Mouse (Mus musculus): ENCODE results near the gene Adra2a. TPM values are rescaled to one million over a fixed set of nuclear protein-coding genes. Genes with fewer than 3 reads are reported as not detected.

Gene Adra2a
- polyA plus RNA-seq, 1 experiment = 16.1 TPM

DNA sequence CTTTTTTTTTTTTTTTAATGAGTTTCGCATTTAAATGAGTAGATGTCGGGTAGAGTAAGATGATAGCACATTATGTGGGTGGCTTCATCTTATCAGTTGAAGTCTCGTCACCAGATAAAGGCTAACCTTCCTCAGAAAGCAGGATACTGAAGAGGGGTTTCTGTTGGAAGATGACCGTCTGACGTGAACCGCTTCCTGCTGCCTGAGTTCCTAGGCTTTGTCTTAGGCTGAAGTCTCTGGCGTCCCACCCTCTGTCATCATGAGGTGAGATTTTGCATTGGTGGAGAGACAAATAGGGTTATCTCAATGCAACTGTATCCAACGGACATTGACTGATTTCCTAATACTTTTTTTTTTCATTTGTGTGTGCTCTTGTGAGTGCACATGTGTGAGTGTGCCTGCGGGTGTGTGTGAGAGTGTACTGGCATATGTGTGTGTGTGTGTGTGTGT is 37.8 kb downstream of the Adra2a start:
- WGBS = 88% methylated on average over 9 of the region's 9 CpGs
- no peak for DNase-seq
- no peaks in the 10 kb centered on the region for H3K4me1 ChIP-seq (ENCODE audit: control insufficient read depth, insufficient read depth, low read length)
- no peak for TF ChIP-seq POLR2A (IDR thresholded peaks at IDR 0.05; ENCODE audit: borderline replicate concordance, insufficient read depth, low read length)
- TF ChIP-seq CTCF (IDR thresholded peaks at IDR 0.05; ENCODE audit: borderline replicate concordance, insufficient read depth, low read depth, low read length) = no peak
- no peaks in the 10 kb centered on the region for H3K27me3 ChIP-seq (ENCODE audit: control insufficient read depth, insufficient read depth, low read length)
- H3K4me3 ChIP-seq (replicated peaks; ENCODE audit: insufficient read depth, low read depth, low read length) = no peak overlapping the region
- no peak overlapping the region for H3K27ac ChIP-seq (ENCODE audit: insufficient read depth, low read length)

DNA sequence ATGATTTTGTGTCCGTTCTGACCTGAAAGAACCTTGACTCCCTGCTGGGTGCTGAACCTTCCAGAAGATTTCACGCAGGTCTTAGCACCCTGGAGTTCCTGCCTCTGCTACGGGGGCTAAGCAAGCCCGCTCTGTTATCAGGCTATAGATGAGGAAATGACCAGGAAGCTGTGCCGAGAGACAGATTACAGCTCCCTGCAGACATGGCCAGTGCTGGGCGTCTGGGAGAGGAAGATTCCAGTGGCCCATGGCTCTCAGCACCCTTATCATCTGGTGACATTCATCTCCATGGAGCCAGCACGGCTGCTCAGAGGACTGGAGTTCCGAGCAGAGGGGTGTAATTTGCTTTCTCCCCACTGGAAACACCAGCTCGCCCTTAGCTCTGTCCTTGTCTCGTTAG is 43.4 kb downstream of the Adra2a start:
- TF ChIP-seq POLR2A (IDR thresholded peaks at IDR 0.05; ENCODE audit: borderline replicate concordance, insufficient read depth, low read length) (no peak), CTCF (IDR thresholded peaks at IDR 0.05; ENCODE audit: borderline replicate concordance, insufficient read depth, low read depth, low read length) (no peak)
- Histone ChIP-seq H3K27me3 (ENCODE audit: control insufficient read depth, insufficient read depth, low read length) (no peaks in the 10 kb centered on the region), H3K27ac (ENCODE audit: insufficient read depth, low read length) (no peak overlapping the region), H3K4me1 (ENCODE audit: control insufficient read depth, insufficient read depth, low read length) (no peaks in the 10 kb centered on the region), H3K4me3 (replicated peaks; ENCODE audit: insufficient read depth, low read depth, low read length) (no peak overlapping the region)
- DNase-seq = no peak
- WGBS = 72% methylated on average over 10 of the region's 10 CpGs

DNA sequence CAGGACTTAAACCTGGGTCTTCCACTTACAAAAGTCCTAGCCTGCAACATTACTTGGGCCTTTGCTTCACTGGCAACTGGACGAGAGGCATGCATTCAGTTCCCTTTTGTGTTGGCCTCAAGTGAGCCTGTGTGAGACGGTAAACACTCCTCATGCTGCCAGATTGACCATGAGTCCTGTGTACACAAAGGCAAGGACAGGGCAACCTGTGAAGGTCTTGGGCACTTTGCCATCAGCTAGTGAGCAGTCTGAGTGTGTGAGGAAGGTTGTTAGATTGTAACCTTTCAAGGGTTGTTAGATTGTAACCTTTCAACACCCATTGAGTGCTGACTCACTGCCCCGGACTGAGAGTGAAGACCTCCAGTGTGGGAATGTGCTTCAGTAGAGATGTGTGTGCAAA is 49.6 kb downstream of the Adra2a start:
- TF ChIP-seq CTCF (IDR thresholded peaks at IDR 0.05; ENCODE audit: borderline replicate concordance, insufficient read depth, low read depth, low read length) = no peak
- H3K27ac ChIP-seq (ENCODE audit: insufficient read depth, low read length) = no peak overlapping the region
- H3K4me1 ChIP-seq (ENCODE audit: control insufficient read depth, insufficient read depth, low read length) = no peaks in the 10 kb centered on the region
- 82% methylated on average over 3 of the region's 3 CpGs for WGBS
- no peak for DNase-seq
- H3K4me3 ChIP-seq (replicated peaks; ENCODE audit: insufficient read depth, low read depth, low read length) = no peak overlapping the region
- no peaks in the 10 kb centered on the region; the same call in 1 of the 2 replicates for H3K27me3 ChIP-seq (ENCODE audit: control insufficient read depth, insufficient read depth, low read length)

DNA sequence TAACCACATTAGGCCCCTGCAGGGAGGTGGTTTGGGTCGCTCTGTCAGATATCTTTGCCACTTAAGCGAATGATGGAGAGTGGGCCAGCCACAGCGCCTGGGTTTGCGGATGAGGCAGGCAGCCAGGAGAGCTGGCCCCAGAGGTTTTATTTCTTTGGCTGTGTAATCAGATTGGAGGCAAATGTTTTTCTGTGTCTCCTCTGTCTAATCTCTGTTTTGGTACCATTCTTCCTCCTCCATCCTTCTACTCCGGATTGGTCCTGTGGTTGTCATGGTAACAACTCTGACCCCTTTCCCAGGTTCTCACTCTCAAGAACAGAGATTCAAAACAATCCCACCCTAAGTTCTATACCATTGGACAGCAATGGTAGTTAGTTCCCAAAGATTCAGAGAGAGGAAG is 51.8 kb downstream of the Adra2a start:
- DNase-seq = no peak
- no peak overlapping the region for H3K4me3 ChIP-seq (replicated peaks; ENCODE audit: insufficient read depth, low read depth, low read length)
- TF ChIP-seq POLR2A (IDR thresholded peaks at IDR 0.05; ENCODE audit: borderline replicate concordance, insufficient read depth, low read length) = no peak
- no peak for TF ChIP-seq CTCF (IDR thresholded peaks at IDR 0.05; ENCODE audit: borderline replicate concordance, insufficient read depth, low read depth, low read length)
- no peaks in the 10 kb centered on the region for H3K4me1 ChIP-seq (ENCODE audit: control insufficient read depth, insufficient read depth, low read length)
- no peak overlapping the region for H3K27ac ChIP-seq (ENCODE audit: insufficient read depth, low read length)
- 28% methylated on average over 5 of the region's 5 CpGs for WGBS
- no peaks in the 10 kb centered on the region; the same call in 1 of the 2 replicates for H3K27me3 ChIP-seq (ENCODE audit: control insufficient read depth, insufficient read depth, low read length)

DNA sequence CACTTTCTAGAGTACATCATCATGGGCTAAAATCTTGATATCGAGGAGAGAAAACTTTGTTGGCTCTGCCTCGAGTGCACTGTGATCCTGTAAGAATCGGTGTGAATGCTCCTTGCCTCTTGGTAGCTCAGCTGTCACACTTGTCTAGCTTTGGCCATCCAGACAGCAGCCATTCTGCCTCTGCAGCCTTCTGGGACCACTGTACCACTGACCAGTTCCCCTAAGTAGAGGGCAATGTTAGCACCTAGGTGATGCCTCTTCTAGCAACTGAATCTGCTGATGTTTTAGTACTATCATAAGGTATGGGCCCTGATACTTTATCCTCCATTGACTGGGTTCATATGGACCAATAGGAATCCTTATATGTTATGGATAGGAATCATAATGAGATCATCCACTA is 54.4 kb downstream of the Adra2a start:
- Histone ChIP-seq H3K4me1 (ENCODE audit: control insufficient read depth, insufficient read depth, low read length) (no peaks in the 10 kb centered on the region), H3K27me3 (ENCODE audit: control insufficient read depth, insufficient read depth, low read length) (no peaks in the 10 kb centered on the region; the same call in 1 of the 2 replicates), H3K27ac (ENCODE audit: insufficient read depth, low read length) (no peak overlapping the region), H3K4me3 (replicated peaks; ENCODE audit: insufficient read depth, low read depth, low read length) (no peak overlapping the region)
- 89% methylated on average over 3 of the region's 3 CpGs for WGBS
- TF ChIP-seq POLR2A (IDR thresholded peaks at IDR 0.05; ENCODE audit: borderline replicate concordance, insufficient read depth, low read length) = no peak
- TF ChIP-seq CTCF (IDR thresholded peaks at IDR 0.05; ENCODE audit: borderline replicate concordance, insufficient read depth, low read depth, low read length) = no peak
- DNase-seq = no peak

Other genes with a start within 250 kb of the Adra2a start
- gene Pdcd4, start 151.9 kb upstream of the Adra2a start, polyA plus RNA-seq (2012; rRNA removed) = 40.0 and 42.3 TPM in 2 replicates
- gene Shoc2, start 99.8 kb upstream of the Adra2a start, polyA plus RNA-seq (2012; rRNA removed) = 31.0 and 31.9 TPM in 2 replicates
- gene Bbip1, start 99.5 kb upstream of the Adra2a start, polyA plus RNA-seq (2012; rRNA removed) = 73.3 and 81.1 TPM in 2 replicates